Mouse (Mus musculus) midbrain, embryonic 12.5 days (tissue): ENCODE measurements around the gene Tex44. TPM values are rescaled to one million over a fixed set of nuclear protein-coding genes. Genes with fewer than 3 reads are reported as not detected.
A peak's percentile ranks its signal among the peaks of the same experiment; 100 is the strongest.

Source experiments
- ATAC-seq: fragments of 200-750 bp; cut with Nextera tagmentation; 2 replicates; pipeline ENCODE4 v1.8.0; 2017; ENCODE audit warnings: low read depth, moderate TSS enrichment, moderate library complexity; ENCODE audit not compliant: low FRiP score
- H3K27ac ChIP-seq: fragments of 300-500 bp; sonication (generic); replicated peaks from 2 replicates; pipeline ENCODE4 v1.5.1; 2016; ENCODE audit warnings: mild to moderate bottlenecking
- H3K27me3 ChIP-seq: fragments of 300-500 bp; sonication (generic); 2 replicates; pipeline ENCODE4 v1.6.1; 2016; ENCODE audit warnings: mild to moderate bottlenecking
- H3K36me3 ChIP-seq: fragments of 300-500 bp; sonication (generic); 2 replicates; pipeline ENCODE4 v1.6.1; 2016
- H3K4me1 ChIP-seq: fragments of 300-500 bp; sonication (generic); 2 replicates; pipeline ENCODE4 v1.6.1; 2016
- H3K4me2 ChIP-seq: fragments of 300-500 bp; sonication (generic); replicated peaks from 2 replicates; pipeline ENCODE4 v1.6.1; 2016; ENCODE audit warnings: mild to moderate bottlenecking, moderate library complexity
- H3K4me3 ChIP-seq: fragments of 300-500 bp; sonication (generic); 2 replicates; pipeline ENCODE4 v1.5.1; 2016; ENCODE audit warnings: mild to moderate bottlenecking
- H3K9ac ChIP-seq: fragments of 300-500 bp; sonication (generic); replicated peaks from 2 replicates; pipeline ENCODE4 v1.6.1; 2016; ENCODE audit warnings: mild to moderate bottlenecking, moderate library complexity
- H3K9me3 ChIP-seq: fragments of 300-500 bp; sonication (generic); 2 replicates; pipeline ENCODE4 v1.6.1; 2016; ENCODE audit warnings: mild to moderate bottlenecking
- WGBS: fragments of 180-500 bp; shearing (Covaris S2); methylation state at CpG from one replicate; pipeline ENCODE4 v1.1.7; 2016; 5-methylcytosine and 5-hydroxymethylcytosine counted together
- polyA plus RNA-seq: library from polyadenylated mRNA; unstranded; fragments of >200 nt; fragmentation: Nextera tagmentation; extraction: Ambion mirVana; gene quantifications from 2 replicates; pipeline ENCODE4 v1.2.1, GENCODE M21; 2016

Gene Tex44
- polyA plus RNA-seq: not detected in 2 replicates

GRCm38 (mm10) chr1:86426128-86426527 lies at the start of gene Tex44, which contains the start of gene Nmur1:
Tex44 (plus strand) TSS chr1:86426329.
Nmur1 (minus strand) TSS chr1:86426228.
- 92% methylated on average over 8 of the region's 8 CpGs for WGBS
- Histone ChIP-seq H3K9ac (no peak within 1 kb of the TSS; the same call in 1 of the 2 replicates), H3K4me1 (peaks cover 25% of the 10 kb centered on the region), H3K36me3 (no peaks in the 10 kb centered on the region), H3K4me2 (peak within 1 kb of the TSS; percentile 27), H3K4me3 (no peak within 1 kb of the TSS), H3K9me3 (no peaks in the 10 kb centered on the region), H3K27me3 (no peaks in the 10 kb centered on the region), H3K27ac (peak within 1 kb of the TSS; percentile 84)
- ATAC-seq: no peak

DNA sequence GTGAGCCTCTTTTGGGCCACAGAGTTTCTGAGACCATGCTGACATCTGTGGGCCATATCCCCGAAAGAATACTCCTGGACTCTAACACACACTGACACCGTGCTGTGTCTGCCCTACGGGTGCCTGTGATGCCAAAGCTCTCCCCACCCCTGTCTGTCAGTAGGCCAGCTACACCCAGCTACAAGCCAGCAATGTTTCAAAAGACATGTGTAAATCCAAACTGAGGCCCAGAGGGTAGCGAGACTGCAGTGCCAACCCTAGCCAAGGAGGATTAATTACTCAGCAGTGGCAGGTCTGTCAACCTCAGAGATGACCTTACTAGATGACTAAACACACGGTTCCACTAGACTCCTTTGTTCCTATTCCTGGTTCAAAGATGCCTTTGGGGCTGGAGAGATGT lies 49.8 kb upstream of the Tex44 start:
- H3K27me3 ChIP-seq: no peaks in the 10 kb centered on the region
- H3K4me1 ChIP-seq: no peaks in the 10 kb centered on the region
- H3K9ac ChIP-seq: no peak overlapping the region
- H3K9me3 ChIP-seq: no peaks in the 10 kb centered on the region
- no peak for ATAC-seq
- 82% methylated on average over 5 of the region's 5 CpGs for WGBS
- H3K4me2 ChIP-seq: no peak overlapping the region
- H3K4me3 ChIP-seq: no peak overlapping the region
- no peaks in the 10 kb centered on the region for H3K36me3 ChIP-seq
- H3K27ac ChIP-seq: no peak overlapping the region

DNA sequence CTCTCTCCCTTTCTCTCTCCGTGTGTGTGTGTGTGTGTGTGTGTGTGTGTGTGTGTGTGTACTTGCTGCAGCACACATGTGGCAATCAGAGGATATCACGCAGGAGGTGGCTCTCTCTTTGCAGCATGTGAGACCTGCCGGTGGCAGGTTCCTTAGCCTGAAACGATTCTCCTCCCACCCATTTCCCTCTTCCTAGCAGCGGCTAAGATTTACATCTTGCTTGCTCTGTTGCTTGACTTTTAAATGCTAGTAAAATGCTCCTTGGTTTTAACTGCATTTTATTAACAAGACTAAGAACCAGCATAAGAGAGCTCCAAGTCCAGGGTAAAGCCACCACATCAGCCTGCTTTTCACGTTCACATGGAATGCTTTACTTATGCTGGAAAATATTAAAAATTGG lies 47.5 kb upstream of the Tex44 start:
- H3K9me3 ChIP-seq: no peaks in the 10 kb centered on the region
- H3K4me1 ChIP-seq: no peaks in the 10 kb centered on the region
- H3K9ac ChIP-seq: no peak overlapping the region
- H3K27me3 ChIP-seq: no peaks in the 10 kb centered on the region
- no peak overlapping the region for H3K27ac ChIP-seq
- WGBS: 63% methylated on average over 6 of the region's 6 CpGs
- no peak overlapping the region for H3K4me2 ChIP-seq
- no peak overlapping the region for H3K4me3 ChIP-seq
- H3K36me3 ChIP-seq: no peaks in the 10 kb centered on the region
- ATAC-seq: no peak

DNA sequence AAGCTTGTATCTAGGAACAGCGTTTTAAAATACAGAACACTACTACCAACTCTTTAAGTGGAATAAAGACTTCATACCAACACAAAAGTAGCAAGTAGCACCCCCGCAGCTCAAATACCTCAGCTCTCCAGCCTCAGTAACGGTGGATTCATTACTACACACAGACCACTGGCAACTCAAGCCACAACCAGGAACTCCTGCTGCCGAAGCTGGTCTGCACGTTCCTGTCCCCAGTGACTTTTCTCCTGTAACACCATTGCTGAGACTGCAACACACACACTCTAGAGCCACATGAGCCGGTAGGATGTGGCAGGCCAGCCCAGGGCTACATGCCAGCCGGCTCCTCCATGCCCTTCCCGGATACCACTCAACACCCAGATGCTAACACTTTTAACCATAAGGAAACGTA lies 47.0 kb upstream of the Tex44 start:
- ATAC-seq: no peak
- WGBS: 81% methylated on average over 9 of the region's 9 CpGs

GRCm38 (mm10) chr1:86381027-86381426 lies 45.1 kb upstream of the Tex44 start:
- Histone ChIP-seq H3K9ac (no peak overlapping the region), H3K36me3 (no peaks in the 10 kb centered on the region), H3K4me3 (no peak overlapping the region), H3K27ac (no peak overlapping the region), H3K4me2 (no peak overlapping the region), H3K9me3 (no peaks in the 10 kb centered on the region), H3K27me3 (no peaks in the 10 kb centered on the region), H3K4me1 (no peaks in the 10 kb centered on the region)
- no peak for ATAC-seq
- 28% methylated on average over 13 of the region's 13 CpGs for WGBS

More for the DNA sequence above, 47.0 kb upstream of the Tex44 start:
- Histone ChIP-seq H3K9ac (no peak overlapping the region), H3K4me3 (no peak overlapping the region), H3K27ac (no peak overlapping the region), H3K4me2 (no peak overlapping the region), H3K36me3 (no peaks in the 10 kb centered on the region), H3K9me3 (no peaks in the 10 kb centered on the region), H3K4me1 (no peaks in the 10 kb centered on the region), H3K27me3 (no peaks in the 10 kb centered on the region)

GRCm38 (mm10) chr1:86389230-86389629 lies 36.9 kb upstream of the Tex44 start:
- 0 out of 2 replicates have a peak, but pooled peaks cover 2% of the 10 kb centered on the region for H3K4me1 ChIP-seq
- WGBS: 3% methylated on average over 11 of the region's 11 CpGs
- no peak overlapping the region for H3K27ac ChIP-seq
- H3K4me3 ChIP-seq: no peak overlapping the region
- H3K36me3 ChIP-seq: no peaks in the 10 kb centered on the region
- H3K27me3 ChIP-seq: peaks cover 7% of the 10 kb centered on the region; the same call in 1 of the 2 replicates
- no peak for ATAC-seq
- H3K4me2 ChIP-seq: no peak overlapping the region
- no peak overlapping the region for H3K9ac ChIP-seq
- no peaks in the 10 kb centered on the region for H3K9me3 ChIP-seq

DNA sequence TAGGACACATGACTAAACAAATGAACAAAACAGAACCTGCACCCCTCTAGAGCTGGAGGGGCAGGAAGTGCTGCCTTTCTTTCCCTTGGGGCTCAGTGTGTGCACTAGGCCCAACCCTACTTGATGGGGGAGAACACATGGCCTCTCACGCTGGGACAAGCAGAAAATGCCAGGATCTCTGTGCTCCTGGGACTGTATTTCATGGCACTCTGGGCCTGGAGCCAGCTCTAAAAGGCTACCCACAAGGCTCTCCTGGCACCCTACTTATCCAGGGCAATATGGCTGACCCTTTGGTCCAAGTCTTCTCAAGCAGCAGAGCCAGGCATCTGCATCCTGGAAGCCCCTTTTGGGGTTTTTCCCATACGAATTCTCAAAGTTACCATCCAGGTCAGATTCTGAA lies 34.7 kb upstream of the Tex44 start:
- no peak overlapping the region for H3K4me3 ChIP-seq
- ATAC-seq: no peak
- 0 out of 2 replicates have a peak, but pooled peaks cover 2% of the 10 kb centered on the region for H3K4me1 ChIP-seq
- 74% methylated on average over 2 of the region's 2 CpGs for WGBS
- H3K27ac ChIP-seq: no peak overlapping the region
- no peaks in the 10 kb centered on the region for H3K36me3 ChIP-seq
- no peaks in the 10 kb centered on the region for H3K9me3 ChIP-seq
- no peak overlapping the region for H3K9ac ChIP-seq
- H3K27me3 ChIP-seq: peaks cover 7% of the 10 kb centered on the region; the same call in 1 of the 2 replicates
- H3K4me2 ChIP-seq: no peak overlapping the region

DNA sequence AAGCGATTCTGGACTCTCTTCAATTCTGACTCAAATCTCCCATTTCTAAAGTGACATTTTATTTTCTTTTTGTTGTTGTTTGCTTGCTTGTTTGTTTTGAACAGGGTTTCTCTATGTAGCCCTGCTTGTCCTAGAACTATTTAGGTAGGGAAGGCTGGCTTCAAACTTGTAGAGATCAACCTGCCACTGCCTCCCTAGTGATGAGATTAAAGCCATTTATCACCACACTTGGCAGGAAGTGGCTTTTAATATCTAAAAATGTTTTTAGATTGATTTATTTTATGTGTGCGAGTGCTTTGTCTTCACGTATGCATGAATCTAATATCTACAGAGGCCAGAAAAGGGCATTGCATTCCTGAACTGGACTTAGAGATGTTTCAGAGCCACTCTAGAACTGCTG lies 32.9 kb upstream of the Tex44 start:
- Histone ChIP-seq H3K4me3 (no peak overlapping the region), H3K4me1 (0 out of 2 replicates have a peak, but pooled peaks cover 2% of the 10 kb centered on the region), H3K27me3 (peaks cover 7% of the 10 kb centered on the region; the same call in 1 of the 2 replicates), H3K9ac (no peak overlapping the region), H3K36me3 (no peaks in the 10 kb centered on the region), H3K27ac (no peak overlapping the region), H3K4me2 (no peak overlapping the region), H3K9me3 (no peaks in the 10 kb centered on the region)
- no peak for ATAC-seq
- WGBS: 88% methylated on average over 3 of the region's 3 CpGs

- ATAC-seq: no peak
- no peaks in the 10 kb centered on the region for H3K9me3 ChIP-seq
- no peak overlapping the region for H3K4me2 ChIP-seq
- H3K36me3 ChIP-seq: no peaks in the 10 kb centered on the region
- no peak overlapping the region for H3K27ac ChIP-seq
- WGBS: 89% methylated on average over 3 of the region's 3 CpGs
- H3K4me1 ChIP-seq: 0 out of 2 replicates have a peak, but pooled peaks cover under 1% of the 10 kb centered on the region
- no peaks in the 10 kb centered on the region for H3K27me3 ChIP-seq
- no peak overlapping the region for H3K9ac ChIP-seq
- no peak overlapping the region for H3K4me3 ChIP-seq
Measured at GRCm38 (mm10) chr1:86394246-86394645, 31.9 kb upstream of the Tex44 start.

DNA sequence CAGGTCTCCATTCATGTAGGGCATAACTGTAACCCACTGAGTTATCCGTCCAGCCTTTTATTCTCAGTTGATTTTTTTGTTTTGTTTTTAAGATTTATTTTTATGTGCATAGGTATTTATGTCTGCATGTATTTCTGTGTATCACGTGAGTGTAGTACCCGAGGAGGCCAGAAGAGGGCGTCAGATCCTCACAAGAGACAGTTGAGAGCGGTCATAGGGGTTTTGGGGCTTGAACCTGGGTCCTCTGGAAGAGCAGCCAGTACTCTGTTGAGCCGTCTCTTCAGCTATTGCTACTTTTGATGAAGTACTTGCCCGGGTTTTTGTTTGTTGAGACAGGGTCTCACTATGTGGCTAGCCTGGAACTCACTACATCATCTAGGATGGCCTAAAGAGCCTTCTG lies 30.2 kb upstream of the Tex44 start:
- H3K4me2 ChIP-seq: no peak overlapping the region
- no peaks in the 10 kb centered on the region for H3K36me3 ChIP-seq
- no peak overlapping the region for H3K27ac ChIP-seq
- H3K4me1 ChIP-seq: no peaks in the 10 kb centered on the region
- no peaks in the 10 kb centered on the region for H3K9me3 ChIP-seq
- WGBS: 70% methylated on average over 7 of the region's 7 CpGs
- no peak overlapping the region for H3K9ac ChIP-seq
- ATAC-seq: no peak
- no peak overlapping the region for H3K4me3 ChIP-seq
- no peaks in the 10 kb centered on the region for H3K27me3 ChIP-seq

- Histone ChIP-seq H3K27me3 (no peaks in the 10 kb centered on the region), H3K4me1 (no peaks in the 10 kb centered on the region), H3K36me3 (no peaks in the 10 kb centered on the region), H3K4me2 (no peak overlapping the region), H3K27ac (no peak overlapping the region), H3K9me3 (no peaks in the 10 kb centered on the region), H3K9ac (no peak overlapping the region), H3K4me3 (no peak overlapping the region)
- 90% methylated on average over 8 of the region's 8 CpGs for WGBS
- no peak for ATAC-seq
Measured at GRCm38 (mm10) chr1:86397621-86398020, 28.5 kb upstream of the Tex44 start.

DNA sequence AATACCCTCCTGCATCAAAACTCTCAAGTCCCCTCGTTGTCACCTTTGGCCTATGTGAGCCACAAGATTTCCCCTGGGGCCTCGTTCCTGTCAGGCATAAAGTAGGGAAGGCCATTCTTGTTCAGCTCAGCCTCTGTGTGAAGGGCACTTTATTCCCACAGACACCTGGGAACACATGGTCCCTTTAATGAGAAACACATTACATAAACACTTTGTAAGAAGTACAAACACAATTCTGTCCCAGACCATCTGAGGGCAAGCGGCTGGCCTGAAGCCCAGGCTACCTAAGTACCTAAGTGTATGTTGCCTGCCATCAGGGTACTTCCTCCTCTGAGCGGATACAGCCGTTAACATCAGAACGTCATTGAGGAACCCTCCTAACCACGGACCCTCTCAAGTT lies 27.9 kb upstream of the Tex44 start:
- Histone ChIP-seq H3K27ac (no peak overlapping the region), H3K4me1 (no peaks in the 10 kb centered on the region), H3K4me2 (no peak overlapping the region), H3K36me3 (no peaks in the 10 kb centered on the region), H3K9me3 (no peaks in the 10 kb centered on the region), H3K27me3 (no peaks in the 10 kb centered on the region), H3K9ac (no peak overlapping the region), H3K4me3 (no peak overlapping the region)
- WGBS: 71% methylated on average over 7 of the region's 7 CpGs
- no peak for ATAC-seq

GRCm38 (mm10) chr1:86399322-86399721 lies 26.8 kb upstream of the Tex44 start:
- Histone ChIP-seq H3K36me3 (no peaks in the 10 kb centered on the region), H3K9ac (no peak overlapping the region), H3K4me2 (no peak overlapping the region), H3K9me3 (no peaks in the 10 kb centered on the region), H3K27me3 (no peaks in the 10 kb centered on the region), H3K27ac (no peak overlapping the region), H3K4me1 (no peaks in the 10 kb centered on the region), H3K4me3 (no peak overlapping the region)
- ATAC-seq: no peak
- 82% methylated on average over 3 of the region's 3 CpGs for WGBS
